Mouse (Mus musculus) kidney, adult 10 weeks (tissue): ENCODE measurements around the gene Cdkl2. TPM values are rescaled to one million over a fixed set of nuclear protein-coding genes. Genes with fewer than 3 reads are reported as not detected.

Source experiments
- polyA plus RNA-seq: library from polyadenylated mRNA; stranded (reverse); fragments of 350-450 nt; fragmentation: Illumina TruSeq; extraction: RNeasy Lipid Tissue Mini Kit (QIAGEN cat#74804); gene quantifications from one replicate; pipeline ENCODE4 v1.2.3, GENCODE M21; 2014; ENCODE audit warnings: low read depth, low replicate concordance

The Cdkl2 gene
- 26.2 TPM for polyA plus RNA-seq

GRCm38 (mm10) chr5:92043783-92044182 is at the start of gene Cdkl2:
Gene Cdkl2, minus strand, starts transcription at chr5:92043883.

GRCm38 (mm10) chr5:92083417-92084038 is 39.8 kb upstream of the Cdkl2 start, which contains the start of gene G3bp2:
Gene G3bp2, minus strand, starts transcription at chr5:92083719.

GRCm38 (mm10) chr5:91987236-91987635 is 56.4 kb downstream of the Cdkl2 start, which contains the start of gene Odaph:
Gene Odaph, plus strand, starts transcription at chr5:91987475.

GRCm38 (mm10) chr5:91962639-91963440 is 80.8 kb downstream of the Cdkl2 start, which contains the start of gene Rchy1:
Gene Rchy1, minus strand, starts transcription at chr5:91963068.

Other genes starting within 250 kb of the Cdkl2 start
- gene Rchy1, start 80.8 kb downstream of the Cdkl2 start, polyA plus RNA-seq = 113 TPM
- not detected for gene Odaph, start 56.4 kb downstream of the Cdkl2 start, polyA plus RNA-seq
- gene G3bp2, start 39.8 kb upstream of the Cdkl2 start, polyA plus RNA-seq = 155 TPM
- gene Uso1, start 94.1 kb upstream of the Cdkl2 start, polyA plus RNA-seq = 134 TPM
- gene U90926, start 171.5 kb upstream of the Cdkl2 start, polyA plus RNA-seq = not detected
- not detected for gene Ppef2, start 212.4 kb upstream of the Cdkl2 start, polyA plus RNA-seq
- 6.7 TPM for gene Naaa, start 234.3 kb upstream of the Cdkl2 start, polyA plus RNA-seq